Mouse (Mus musculus): ENCODE measurements around the gene Alyref.

DNA sequence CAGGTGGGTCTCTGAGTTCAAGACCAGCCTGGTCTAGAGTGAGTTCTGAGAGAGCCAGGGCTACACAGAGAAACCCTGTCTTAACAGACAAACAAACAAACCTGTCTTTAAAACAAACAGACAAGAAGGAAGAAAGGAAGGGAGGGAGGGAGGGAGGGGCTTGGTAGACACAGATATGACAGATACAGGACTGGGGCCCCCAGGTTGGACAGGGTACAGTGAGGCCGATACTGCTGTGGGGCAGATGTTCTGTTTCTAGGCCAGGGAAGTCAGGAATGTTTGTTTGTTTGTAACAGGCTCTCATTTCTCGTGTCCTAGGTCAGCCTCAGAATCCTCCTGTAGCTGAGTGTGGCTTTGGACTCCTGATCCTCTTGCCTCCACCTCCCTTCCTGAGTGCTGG, 5.4 kb upstream of the Alyref start:
- TF ChIP-seq CTCF (IDR thresholded peaks at IDR 0.05; ENCODE audit: low read depth) (no peak), EP300 (IDR thresholded peaks at IDR 0.05; ENCODE audit: low read depth) (no peak)
